Mouse (Mus musculus) embryo, embryonic 9.5 days (tissue): ENCODE data around the gene Rnf149.
"Not testable (repeated sequence)": the region's sequence is repeated elsewhere in the genome, so short reads cannot be mapped to it uniquely, and the experiment has no call there.

Experiments
- DNase-seq: peaks from one replicate; pipeline ENCODE4 v3.0.0-alpha.2; 2017; ENCODE audit errors: extremely low spot score

The Rnf149 gene

GRCm38 (mm10) chr1:39577253-39577705, at the start of gene Rnf149:
Rnf149 (minus strand) TSS chr1:39577405.
- peak; percentile 96 for DNase-seq

GRCm38 (mm10) chr1:39625491-39625890, 48.3 kb upstream of the Rnf149 start:
- no peak for DNase-seq

GRCm38 (mm10) chr1:39623729-39624128, 46.5 kb upstream of the Rnf149 start:
- no peak for DNase-seq

- no peak for DNase-seq
Measured at GRCm38 (mm10) chr1:39623106-39623505, 45.9 kb upstream of the Rnf149 start.

- no peak for DNase-seq
Measured at GRCm38 (mm10) chr1:39618524-39618923, 41.3 kb upstream of the Rnf149 start.

- DNase-seq: no peak
Measured at GRCm38 (mm10) chr1:39615526-39615925, 38.3 kb upstream of the Rnf149 start.

- DNase-seq: peak; percentile 62
Measured at GRCm38 (mm10) chr1:39614462-39615279, 37.5 kb upstream of the Rnf149 start.

GRCm38 (mm10) chr1:39613061-39613460, 35.9 kb upstream of the Rnf149 start:
- DNase-seq: no peak

GRCm38 (mm10) chr1:39612491-39612890, 35.3 kb upstream of the Rnf149 start:
- no peak for DNase-seq

GRCm38 (mm10) chr1:39608534-39608933, 31.3 kb upstream of the Rnf149 start:
- no peak for DNase-seq

GRCm38 (mm10) chr1:39602477-39602876, 25.3 kb upstream of the Rnf149 start:
- DNase-seq: no peak

- DNase-seq: no peak
Measured at GRCm38 (mm10) chr1:39598726-39599125, 21.5 kb upstream of the Rnf149 start.

- DNase-seq: not testable (repeated sequence)
Measured at GRCm38 (mm10) chr1:39597135-39597534, 19.9 kb upstream of the Rnf149 start.

GRCm38 (mm10) chr1:39593836-39594235, 16.6 kb upstream of the Rnf149 start:
- no peak for DNase-seq

GRCm38 (mm10) chr1:39592090-39592489, 14.9 kb upstream of the Rnf149 start:
- no peak for DNase-seq

- DNase-seq: not testable (repeated sequence)
Measured at GRCm38 (mm10) chr1:39591557-39591956, 14.4 kb upstream of the Rnf149 start.

- no peak for DNase-seq
Measured at GRCm38 (mm10) chr1:39590193-39590592, 13.0 kb upstream of the Rnf149 start.

- DNase-seq: no peak
Measured at GRCm38 (mm10) chr1:39585416-39585815, 8.2 kb upstream of the Rnf149 start.

GRCm38 (mm10) chr1:39583173-39583572, 6.0 kb upstream of the Rnf149 start:
- no peak for DNase-seq

GRCm38 (mm10) chr1:39581215-39581614, 4.0 kb upstream of the Rnf149 start:
- no peak for DNase-seq

GRCm38 (mm10) chr1:39579139-39579538, 1.9 kb upstream of the Rnf149 start:
- DNase-seq: no peak

GRCm38 (mm10) chr1:39578446-39578845, 1.2 kb upstream of the Rnf149 start:
- DNase-seq: no peak

- peak; percentile 68 for DNase-seq
Measured at GRCm38 (mm10) chr1:39576431-39577243, 568 bp downstream of the Rnf149 start.
